Mouse (Mus musculus) stomach, adult 2 months (tissue): ENCODE data around the gene Olfr1155. TPM values are rescaled to one million over a fixed set of nuclear protein-coding genes. Genes with fewer than 3 reads are reported as not detected.

Experiments
- polyA plus RNA-seq: library from polyadenylated mRNA; depleted of rRNA; stranded (reverse); fragments of >200 nt; gene quantifications from 2 replicates; pipeline ENCODE4 v1.2.3, GENCODE M21; 2012; rRNA removed

Olfr1155 gene
- polyA plus RNA-seq, result not detected in 2 replicates

DNA sequence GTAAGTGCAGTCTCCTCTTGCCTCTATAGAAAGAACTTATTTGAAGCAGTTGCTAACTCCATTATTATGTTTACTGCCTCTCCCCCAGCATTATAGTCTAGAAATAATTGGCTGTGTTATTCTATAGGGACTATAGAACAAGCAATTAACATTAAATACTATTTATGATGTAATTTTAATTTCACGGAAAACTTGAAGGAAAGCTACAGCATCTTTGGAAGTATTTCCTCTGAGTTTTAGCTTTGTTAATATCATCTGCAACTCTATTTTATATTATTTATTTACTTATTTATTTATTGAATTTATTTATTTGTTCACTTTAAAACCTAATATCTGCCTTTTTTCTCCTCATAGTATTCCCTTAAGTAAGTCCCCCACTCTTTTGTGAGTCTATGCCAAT is at the start of gene Olfr1155:
TSS of gene Olfr1155 (minus strand) at position 101 of the 400 bp plus-strand sequence.

DNA sequence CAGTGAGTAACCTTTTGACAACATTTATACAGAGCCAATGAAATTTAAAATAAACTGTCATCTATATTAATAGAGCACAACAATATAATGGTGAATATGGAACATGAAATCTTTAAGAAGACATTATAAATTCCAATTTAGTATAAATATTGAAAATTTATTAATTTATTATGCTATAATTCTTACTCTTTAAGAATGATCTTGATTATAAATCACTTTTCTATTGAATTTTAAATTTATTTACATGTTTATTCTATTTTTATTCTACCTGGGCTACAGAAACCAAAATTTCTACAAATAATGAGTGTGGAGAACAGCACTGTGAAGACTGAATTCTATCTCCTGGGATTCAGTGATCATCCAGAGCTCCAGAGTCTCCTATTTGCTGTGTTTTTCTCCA is 44.9 kb upstream of the Olfr1155 start, which contains the start of gene Olfr1158:
TSS of gene Olfr1158 (plus strand) at position 301 of the 400 bp plus-strand sequence.

GRCm38 (mm10) chr2:87974563-87974962 is 29.6 kb upstream of the Olfr1155 start, which contains the start of gene Olfr74:
Gene Olfr74 (minus strand): TSS chr2:87974663.

GRCm38 (mm10) chr2:87968199-87968598 is 23.3 kb upstream of the Olfr1155 start, which contains the start of gene Olfr1157:
Gene Olfr1157 (minus strand): TSS chr2:87968299.

DNA sequence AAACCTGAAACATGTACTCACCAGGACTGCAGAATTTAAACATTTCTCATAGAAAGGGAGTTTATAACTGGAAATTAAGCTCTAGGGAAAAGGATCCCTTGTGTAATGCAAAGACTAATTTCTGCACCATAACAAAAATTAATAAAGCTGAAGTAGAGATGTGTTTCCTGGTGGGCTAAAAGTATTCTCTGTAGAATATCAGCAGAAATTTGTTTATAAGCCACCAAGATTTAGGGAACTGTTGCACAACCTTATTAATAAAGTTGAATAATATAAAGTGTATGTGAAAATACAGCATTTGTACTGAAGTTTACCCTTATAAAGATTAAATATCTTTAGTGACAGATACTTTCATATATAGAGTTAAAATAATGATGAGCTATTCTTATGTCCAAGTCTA is 8.1 kb upstream of the Olfr1155 start, which contains the start of gene Olfr1156:
TSS of gene Olfr1156 (minus strand) at position 101 of the 400 bp plus-strand sequence.

GRCm38 (mm10) chr2:87905066-87905465 is 39.9 kb downstream of the Olfr1155 start, which contains the start of gene Olfr1154:
Gene Olfr1154 (minus strand): TSS chr2:87905166.

GRCm38 (mm10) chr2:87894662-87895061 is 50.3 kb downstream of the Olfr1155 start, which contains the start of gene Olfr1153:
Gene Olfr1153 (plus strand): TSS chr2:87894962.

Other genes with a start within 250 kb of the Olfr1155 start
- gene Olfr1137, start 232.0 kb downstream of the Olfr1155 start, polyA plus RNA-seq, result not detected in 2 replicates
- gene Olfr1138, start 205.2 kb downstream of the Olfr1155 start, polyA plus RNA-seq, result not detected in 2 replicates
- not detected in 2 replicates for gene Olfr1140, start 201.4 kb downstream of the Olfr1155 start, polyA plus RNA-seq
- gene Olfr1141, start 191.1 kb downstream of the Olfr1155 start, polyA plus RNA-seq, result not detected in 2 replicates
- gene Olfr152, start 165.7 kb downstream of the Olfr1155 start, polyA plus RNA-seq, result not detected in 2 replicates
- gene Olfr1143, start 144.5 kb downstream of the Olfr1155 start, polyA plus RNA-seq, result not detected in 2 replicates
- gene Olfr1145, start 135.3 kb downstream of the Olfr1155 start, polyA plus RNA-seq, result not detected in 2 replicates
- not detected in 2 replicates for gene Olfr1148, start 114.6 kb downstream of the Olfr1155 start, polyA plus RNA-seq
- not detected in 2 replicates for gene Olfr1150-ps1, start 101.1 kb downstream of the Olfr1155 start, polyA plus RNA-seq
- gene Olfr1151, start 89.3 kb downstream of the Olfr1155 start, polyA plus RNA-seq, result not detected in 2 replicates
- not detected in 2 replicates for gene Olfr1152, start 78.6 kb downstream of the Olfr1155 start, polyA plus RNA-seq
- gene Olfr1153, start 50.2 kb downstream of the Olfr1155 start, polyA plus RNA-seq, result not detected in 2 replicates
- gene Olfr1154, start 40.0 kb downstream of the Olfr1155 start, polyA plus RNA-seq, result not detected in 2 replicates
- gene Olfr1156, start 8.0 kb upstream of the Olfr1155 start, polyA plus RNA-seq, result not detected in 2 replicates
- gene Olfr1157, start 23.2 kb upstream of the Olfr1155 start, polyA plus RNA-seq, result not detected in 2 replicates
- not detected in 2 replicates for gene Olfr74, start 29.5 kb upstream of the Olfr1155 start, polyA plus RNA-seq
- not detected in 2 replicates for gene Olfr1158, start 45.0 kb upstream of the Olfr1155 start, polyA plus RNA-seq
- gene Olfr1160, start 63.1 kb upstream of the Olfr1155 start, polyA plus RNA-seq, result not detected in 2 replicates
- gene Olfr1161, start 77.6 kb upstream of the Olfr1155 start, polyA plus RNA-seq, result not detected in 2 replicates
- not detected in 2 replicates for gene Olfr73, start 92.6 kb upstream of the Olfr1155 start, polyA plus RNA-seq
- gene Olfr1162, start 106.0 kb upstream of the Olfr1155 start, polyA plus RNA-seq, result not detected in 2 replicates
- not detected in 2 replicates for gene Olfr1163, start 126.7 kb upstream of the Olfr1155 start, polyA plus RNA-seq
- not detected in 2 replicates for gene Olfr1164, start 148.8 kb upstream of the Olfr1155 start, polyA plus RNA-seq
- gene Olfr1166, start 183.1 kb upstream of the Olfr1155 start, polyA plus RNA-seq, result not detected in 2 replicates
- not detected in 2 replicates for gene Olfr1167, start 210.1 kb upstream of the Olfr1155 start, polyA plus RNA-seq
- not detected in 2 replicates for gene Olfr1168, start 236.7 kb upstream of the Olfr1155 start, polyA plus RNA-seq